Mouse (Mus musculus) right cerebral cortex, postnatal 4 days (tissue): Measurements from ENCODE around the gene Trabd2b.

ENCODE experiments used
- DNase-seq: peaks from one replicate; pipeline ENCODE4 v3.0.0-alpha.2; 2022

Gene Trabd2b

DNA sequence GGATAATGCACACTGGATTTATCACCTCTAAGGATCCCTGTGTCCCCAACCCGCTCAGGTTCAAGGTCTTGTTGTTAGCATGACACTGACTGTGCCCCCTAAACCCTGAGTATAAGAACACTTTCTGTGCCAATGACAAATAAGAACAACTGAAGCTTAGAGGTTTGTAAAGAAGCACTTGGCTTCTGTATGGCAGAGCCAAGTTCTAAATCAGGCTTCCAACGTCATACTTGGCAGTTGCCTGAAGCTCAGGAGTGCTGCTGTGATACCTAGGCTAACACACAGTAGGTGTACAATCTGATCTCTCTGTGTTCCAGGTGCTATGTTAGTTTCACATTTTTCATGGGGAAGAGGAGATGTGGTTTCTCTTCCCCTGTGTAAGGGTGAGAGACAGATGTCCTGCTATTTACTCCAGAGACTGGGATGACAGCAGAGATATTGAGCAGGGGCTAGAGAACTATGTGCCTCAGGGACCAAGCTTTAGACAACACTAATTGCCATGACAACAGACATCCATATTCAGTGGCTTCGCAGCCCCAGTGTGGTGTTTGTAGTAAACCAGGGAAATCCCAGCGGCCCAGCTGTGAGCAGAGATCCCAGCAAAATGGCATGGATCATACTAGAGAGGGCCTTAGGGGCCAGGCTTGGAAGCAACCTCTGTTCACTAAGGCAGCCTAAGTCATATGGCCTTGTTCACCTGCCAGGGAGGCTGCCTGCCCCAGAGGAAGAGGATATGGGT lies 89.3 kb downstream of the Trabd2b start:
- no peak for DNase-seq

- DNase-seq: no peak
These were observed 93.1 kb downstream of the Trabd2b start for GRCm38 (mm10) chr4:114499650-114500049.

GRCm38 (mm10) chr4:114500317-114500716 lies 93.8 kb downstream of the Trabd2b start:
- no peak for DNase-seq

GRCm38 (mm10) chr4:114501048-114501447 lies 94.5 kb downstream of the Trabd2b start:
- no peak for DNase-seq

- no peak for DNase-seq
These were observed 95.1 kb downstream of the Trabd2b start for GRCm38 (mm10) chr4:114501611-114502010.

DNA sequence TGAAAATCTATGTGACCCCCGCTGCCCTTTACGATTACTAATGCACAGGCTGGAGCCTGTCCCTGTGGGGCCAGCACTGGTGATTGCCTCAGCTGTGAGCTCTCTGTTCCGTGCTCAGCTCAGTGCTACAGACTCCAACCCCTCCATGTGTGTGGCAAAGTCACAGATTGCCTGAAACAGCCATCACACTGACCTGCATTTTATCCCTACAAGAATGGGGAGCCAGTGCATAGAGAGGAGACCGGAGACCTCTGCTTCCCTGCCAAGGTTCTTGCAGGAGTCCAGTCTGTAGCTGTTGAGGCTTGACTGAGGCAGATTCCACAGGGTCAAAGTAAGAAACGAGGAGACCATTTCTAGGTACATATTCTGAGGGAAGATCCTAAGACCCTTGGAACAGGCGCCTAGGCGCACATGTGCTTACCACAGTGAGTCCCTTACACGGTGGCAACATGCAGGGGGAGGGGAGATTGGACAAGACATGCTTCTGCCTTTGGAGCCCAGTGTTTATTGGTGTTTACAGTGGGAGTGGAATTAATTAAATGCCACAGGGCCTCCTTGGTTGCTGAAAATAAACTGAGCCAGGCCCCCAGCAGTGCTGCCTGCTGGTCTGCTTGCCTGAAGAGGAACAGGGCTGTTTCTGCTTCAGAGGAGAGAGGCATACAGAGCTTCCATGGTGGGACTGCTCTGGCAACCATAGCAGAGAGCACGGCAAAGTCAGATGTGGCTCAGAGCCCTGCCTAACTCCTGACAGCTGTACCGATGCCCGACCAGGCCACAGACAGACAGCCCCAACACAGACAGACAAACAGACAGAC lies 97.9 kb downstream of the Trabd2b start:
- no peak for DNase-seq

DNA sequence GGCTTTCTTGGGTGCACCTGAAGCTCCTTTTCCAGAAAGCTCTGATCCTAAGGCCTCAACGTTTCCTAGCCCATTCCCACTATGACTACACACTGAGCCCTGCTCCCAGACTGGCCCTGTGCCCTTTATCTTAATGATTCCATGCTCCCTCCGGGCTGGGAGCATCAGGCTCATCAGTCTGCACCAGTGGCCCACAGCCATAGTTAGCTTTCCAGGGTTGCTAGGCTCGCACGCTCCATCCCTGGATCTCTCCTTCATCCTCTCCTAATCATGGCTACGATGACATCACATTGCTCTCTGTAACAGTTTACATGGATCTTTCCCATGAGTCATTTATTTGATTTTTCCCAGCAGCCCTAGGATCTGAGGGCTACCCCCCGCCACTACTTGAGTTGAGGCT lies 103.1 kb downstream of the Trabd2b start:
- no peak for DNase-seq

DNA sequence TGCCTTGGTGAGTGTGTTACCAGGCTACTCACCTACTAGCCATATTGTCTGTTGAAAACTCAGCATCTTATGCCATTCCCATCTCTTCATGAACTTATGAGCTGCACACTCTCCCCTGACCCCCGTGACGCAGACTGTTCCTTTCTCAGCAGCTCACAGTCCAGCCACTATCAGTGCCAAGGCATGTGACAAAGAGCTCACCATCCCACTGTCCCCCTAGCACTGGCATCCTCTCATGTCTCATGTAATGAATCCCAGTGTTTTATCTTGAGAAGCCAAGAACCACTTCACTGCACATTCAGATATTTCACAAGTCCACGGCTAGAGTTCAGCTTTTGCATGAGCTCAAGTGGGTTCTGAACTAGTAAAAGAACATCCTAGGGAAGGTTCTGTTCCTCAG lies 105.1 kb downstream of the Trabd2b start:
- DNase-seq: no peak

- DNase-seq: no peak
These were observed 106.6 kb downstream of the Trabd2b start for GRCm38 (mm10) chr4:114513149-114513548.

DNA sequence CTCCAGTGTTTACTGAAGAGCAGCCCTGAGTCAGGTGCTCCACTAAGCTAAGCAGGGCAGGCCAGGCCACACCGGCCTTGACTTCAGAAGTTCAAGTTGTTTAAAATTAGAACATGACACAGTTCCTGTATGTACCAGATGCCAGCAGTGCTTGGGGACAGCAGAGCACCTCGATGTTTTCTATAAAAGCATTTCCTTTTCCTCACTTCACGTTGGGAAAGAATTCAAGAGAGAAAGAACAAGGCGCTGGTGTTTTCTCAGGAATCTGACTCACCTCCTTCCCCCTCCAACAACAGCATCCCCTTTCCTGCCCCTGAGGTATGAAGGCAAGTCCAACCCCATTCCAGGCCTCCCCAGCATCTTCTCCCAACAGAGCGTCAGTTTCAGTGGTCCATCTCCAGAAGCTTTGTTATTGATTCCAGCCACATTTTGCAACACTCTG lies 108.8 kb downstream of the Trabd2b start:
- no peak for DNase-seq

DNA sequence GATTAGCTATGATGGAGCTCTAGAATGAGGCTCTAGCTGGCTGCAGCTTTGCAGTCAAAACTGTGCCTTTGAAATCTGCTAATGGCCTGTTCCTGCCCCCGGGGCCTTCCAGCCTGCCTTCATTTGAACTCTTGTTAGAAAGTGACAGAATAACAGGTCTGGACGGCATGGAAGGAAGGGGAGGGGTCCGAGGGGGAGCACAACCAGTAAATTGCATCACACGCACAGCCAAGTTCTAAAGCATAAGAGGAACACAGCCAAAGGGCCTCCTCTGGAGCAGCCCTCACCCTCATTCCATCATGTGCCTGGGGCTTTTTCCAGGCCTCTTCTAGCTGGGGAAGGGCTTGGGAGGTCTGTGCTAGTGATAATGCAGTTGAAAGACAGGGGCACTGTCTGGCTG lies 110.1 kb downstream of the Trabd2b start:
- DNase-seq: no peak

GRCm38 (mm10) chr4:114518061-114518460 lies 111.5 kb downstream of the Trabd2b start:
- DNase-seq: no peak

- no peak for DNase-seq
These were observed 112.0 kb downstream of the Trabd2b start for GRCm38 (mm10) chr4:114518571-114518970.

- no peak for DNase-seq
These were observed 112.8 kb downstream of the Trabd2b start for GRCm38 (mm10) chr4:114519321-114519720.

- DNase-seq: no peak
These were observed 113.4 kb downstream of the Trabd2b start for GRCm38 (mm10) chr4:114519966-114520365.

DNA sequence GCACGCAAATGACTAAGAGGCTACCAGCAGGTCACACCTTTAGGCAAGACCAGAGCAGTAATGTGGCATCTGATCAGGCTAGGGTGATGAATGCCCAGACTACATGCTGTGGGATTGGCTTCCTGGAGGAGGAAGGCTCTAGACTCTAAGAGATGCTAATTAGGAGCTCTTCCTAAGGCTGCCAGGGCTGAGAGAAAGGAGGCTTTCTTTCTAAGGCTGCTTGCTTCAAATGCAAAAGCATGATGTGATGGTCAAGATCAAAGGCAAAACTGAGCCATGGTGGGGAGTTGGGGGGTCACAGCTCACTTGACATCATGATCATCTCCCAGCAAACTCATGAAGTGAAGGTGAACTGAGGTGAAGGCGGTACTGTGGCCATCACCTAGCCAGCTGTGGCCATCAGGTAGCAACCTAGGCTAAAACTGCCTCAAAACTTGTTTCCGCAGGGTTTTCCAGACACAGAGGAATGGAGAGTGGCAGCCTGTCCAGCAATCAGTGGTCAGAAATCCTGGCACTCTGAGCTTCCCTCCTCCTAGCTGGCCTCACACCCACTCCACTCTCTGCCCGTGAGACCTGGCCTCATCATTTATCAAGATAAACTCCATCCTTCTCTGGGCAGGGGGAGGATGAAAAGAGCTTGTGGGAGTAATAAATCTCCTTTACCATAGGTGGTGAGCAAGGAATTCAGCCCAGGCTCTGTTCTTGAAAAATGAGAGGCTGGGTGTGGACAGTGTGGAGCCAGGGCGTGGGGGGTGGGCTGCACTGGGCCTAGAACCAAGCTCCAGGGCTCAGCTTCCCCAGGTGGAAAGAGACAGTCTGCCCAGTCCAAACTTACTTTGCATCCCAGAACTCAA lies 117.0 kb downstream of the Trabd2b start:
- no peak for DNase-seq

DNA sequence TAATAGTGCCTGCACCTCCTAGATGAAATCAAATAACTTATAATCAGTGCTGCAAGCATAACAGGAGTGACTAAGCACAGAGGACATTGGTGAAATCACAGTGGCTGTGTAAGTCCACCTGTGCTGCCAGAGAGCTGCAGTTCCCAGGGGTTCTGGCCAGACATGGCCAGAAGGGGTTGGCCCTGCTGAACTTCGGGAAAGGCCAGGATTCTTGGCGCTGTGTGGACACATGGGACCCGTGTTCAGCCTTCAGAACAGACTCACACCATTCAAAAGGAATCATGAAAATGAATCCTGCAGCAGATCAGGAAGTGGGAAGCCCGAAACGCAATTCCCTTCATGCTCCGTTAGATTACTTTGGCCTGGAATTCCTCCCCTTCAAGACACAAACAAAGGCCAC lies 125.1 kb downstream of the Trabd2b start:
- no peak for DNase-seq

DNA sequence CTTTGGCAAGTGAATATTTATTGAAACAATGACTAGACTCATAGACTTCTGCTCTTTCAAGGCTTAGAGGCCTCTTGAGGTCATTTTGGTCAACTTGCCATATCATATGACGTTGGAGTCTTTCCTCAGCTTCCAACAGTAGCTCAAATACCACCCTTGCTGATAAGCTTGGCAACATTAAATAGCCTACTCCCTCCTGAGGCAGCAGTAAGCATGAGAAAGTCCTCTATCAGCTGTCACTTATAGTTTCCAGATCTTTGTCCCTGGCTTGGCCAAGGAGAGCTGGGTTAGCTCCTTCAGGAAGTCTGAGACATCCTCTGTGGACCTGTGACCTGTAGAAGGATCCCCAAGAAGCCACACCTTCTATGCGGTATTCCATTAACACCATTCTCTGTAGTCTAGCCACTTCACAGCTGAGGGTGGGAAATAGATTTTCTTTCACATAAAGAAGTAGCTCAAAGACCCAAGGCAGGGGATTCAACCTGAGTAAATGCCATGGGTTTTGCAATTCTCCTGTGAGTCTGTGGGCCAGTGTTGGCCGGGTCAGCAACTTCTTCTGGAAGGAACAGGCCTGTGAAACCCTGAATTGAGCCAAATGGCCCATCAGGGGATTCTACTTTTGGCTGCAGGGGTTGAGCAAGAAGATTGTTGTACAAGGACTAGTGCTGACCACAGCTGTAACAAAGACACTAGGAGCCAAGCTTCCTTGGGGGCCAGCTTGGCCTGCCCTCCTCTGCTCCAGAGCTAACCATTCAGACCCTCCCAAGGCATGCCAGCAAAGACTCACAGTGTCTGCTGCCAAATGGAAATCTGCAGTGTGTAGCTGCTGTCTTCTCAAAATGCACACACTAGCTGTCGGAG lies 127.6 kb downstream of the Trabd2b start:
- DNase-seq: no peak

DNA sequence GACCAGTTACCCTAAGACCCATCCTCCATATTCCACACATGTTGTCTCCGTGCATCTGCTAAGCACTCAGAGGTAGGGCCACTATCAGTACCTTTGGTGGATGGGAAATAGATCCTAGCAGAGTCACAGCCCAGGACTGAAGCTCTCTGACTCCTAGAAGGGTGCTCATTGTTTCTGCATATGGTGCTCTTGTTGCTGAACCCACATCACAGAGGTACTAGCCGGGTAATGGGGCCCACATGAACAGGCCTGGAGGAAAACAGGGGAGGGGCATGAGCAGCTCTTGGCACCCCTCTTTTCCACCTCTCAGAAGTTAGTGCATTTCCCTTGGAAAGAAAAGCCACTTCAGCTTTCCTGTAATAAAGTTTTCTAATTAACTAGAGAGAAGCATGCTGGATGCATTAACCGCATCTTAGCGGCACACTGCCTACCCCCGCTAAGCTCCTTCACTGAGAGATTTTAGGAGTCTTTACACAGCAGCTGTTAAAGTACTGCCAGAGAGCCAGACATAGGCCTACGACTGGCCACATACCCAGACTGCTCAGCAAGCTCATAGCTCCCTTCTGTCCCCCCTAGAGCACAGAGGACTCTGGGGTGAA lies 131.0 kb downstream of the Trabd2b start:
- no peak for DNase-seq

- DNase-seq: no peak
These were observed 133.5 kb downstream of the Trabd2b start for GRCm38 (mm10) chr4:114540031-114540430.

GRCm38 (mm10) chr4:114541221-114541620 lies 134.7 kb downstream of the Trabd2b start:
- DNase-seq: no peak

GRCm38 (mm10) chr4:114542136-114542535 lies 135.6 kb downstream of the Trabd2b start:
- no peak for DNase-seq
